Mouse (Mus musculus): ENCODE measurements around the gene Syt5.

GRCm38 (mm10) chr7:4493991-4494390 is 53.4 kb downstream of the Syt5 start:
- TF ChIP-seq POLR2A (IDR thresholded peaks at IDR 0.05; ENCODE audit: extremely low read depth, insufficient read depth, low read length) = no peak
- no peak for TF ChIP-seq CTCF (IDR thresholded peaks at IDR 0.05; ENCODE audit: extremely low read depth, insufficient read depth, low read length)
